Mouse (Mus musculus): Measurements from ENCODE around the gene Fam110a.

Fam110a gene

DNA sequence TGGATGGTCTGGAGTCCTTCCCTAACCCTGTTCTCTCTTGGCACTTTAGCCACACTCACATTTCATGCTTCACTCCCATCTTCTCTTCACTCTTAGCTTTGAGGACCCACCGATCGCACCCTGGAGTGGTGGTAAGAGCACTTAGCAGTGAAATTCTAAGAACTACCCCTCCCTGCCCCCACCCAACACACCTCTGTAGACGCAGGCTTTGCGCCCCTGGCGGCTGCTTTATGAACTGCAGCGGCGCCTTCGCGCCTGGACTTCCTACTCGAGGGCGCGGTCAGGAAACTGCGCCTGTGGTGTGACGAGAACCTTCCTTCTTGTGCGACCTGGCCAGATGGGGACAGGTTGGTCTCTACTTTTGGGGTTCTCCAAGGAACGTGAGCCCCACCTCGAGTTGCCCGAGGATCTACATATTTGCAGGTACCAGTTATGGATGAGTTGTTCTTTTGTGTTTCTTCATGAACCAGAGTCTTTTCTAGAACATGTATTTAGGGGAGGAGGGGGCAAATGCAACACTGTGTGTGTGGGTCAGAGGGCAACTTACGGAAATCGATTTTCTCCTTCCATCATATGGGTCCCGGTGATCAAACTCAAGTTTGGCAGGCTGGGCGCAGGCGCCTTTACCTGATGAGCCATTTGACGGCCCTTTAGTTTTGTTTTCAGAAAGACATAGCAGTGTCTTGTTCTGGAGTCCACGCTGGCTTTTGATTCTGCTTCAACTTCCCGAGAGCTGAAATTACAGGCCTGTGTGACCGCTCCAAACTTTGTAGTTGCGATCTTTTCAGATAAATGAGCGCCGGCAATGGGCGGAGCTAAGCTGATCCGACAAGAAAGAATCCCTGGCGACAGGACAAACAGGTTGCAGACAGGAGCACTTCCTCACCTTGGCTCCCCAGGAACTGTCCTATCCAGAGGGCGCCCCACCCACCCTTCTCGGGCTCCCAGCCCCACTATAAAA is 16.5 kb upstream of the Fam110a start, which contains the start of gene Slc52a3:
Gene Slc52a3 (plus strand): TSS at position 283 of the 961 bp plus-strand sequence.
- DNase-seq: peak; percentile 87

GRCm38 (mm10) chr2:151994350-151995122 is 14.5 kb upstream of the Fam110a start:
- DNase-seq: peak; percentile 86

GRCm38 (mm10) chr2:151991446-151991845 is 11.4 kb upstream of the Fam110a start:
- DNase-seq: no peak

DNA sequence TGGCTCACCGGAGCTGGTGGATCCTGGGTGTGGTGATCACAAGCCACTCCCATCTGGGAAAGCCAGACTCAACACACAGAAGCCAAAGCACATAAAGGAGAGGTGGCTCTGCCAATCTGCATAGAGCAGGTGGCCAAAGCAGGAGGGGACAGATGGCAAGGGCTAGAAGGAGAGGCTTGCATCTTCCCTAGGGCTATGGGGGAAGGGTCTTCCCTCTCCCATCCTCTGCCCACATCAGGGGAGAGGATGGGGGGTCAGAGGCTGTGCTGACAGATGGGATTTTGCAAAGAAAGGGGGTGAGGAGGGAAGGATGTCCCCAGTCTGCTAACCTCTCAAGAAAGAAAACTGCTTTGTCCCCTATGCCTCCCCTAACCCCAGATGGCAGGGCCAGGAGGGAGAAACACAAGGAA is 11.0 kb upstream of the Fam110a start:
- peak; percentile 41 for DNase-seq

GRCm38 (mm10) chr2:151988978-151989377 is 9.0 kb upstream of the Fam110a start:
- DNase-seq: no peak

- DNase-seq: no peak
These were observed 6.9 kb upstream of the Fam110a start for GRCm38 (mm10) chr2:151986958-151987357.

DNA sequence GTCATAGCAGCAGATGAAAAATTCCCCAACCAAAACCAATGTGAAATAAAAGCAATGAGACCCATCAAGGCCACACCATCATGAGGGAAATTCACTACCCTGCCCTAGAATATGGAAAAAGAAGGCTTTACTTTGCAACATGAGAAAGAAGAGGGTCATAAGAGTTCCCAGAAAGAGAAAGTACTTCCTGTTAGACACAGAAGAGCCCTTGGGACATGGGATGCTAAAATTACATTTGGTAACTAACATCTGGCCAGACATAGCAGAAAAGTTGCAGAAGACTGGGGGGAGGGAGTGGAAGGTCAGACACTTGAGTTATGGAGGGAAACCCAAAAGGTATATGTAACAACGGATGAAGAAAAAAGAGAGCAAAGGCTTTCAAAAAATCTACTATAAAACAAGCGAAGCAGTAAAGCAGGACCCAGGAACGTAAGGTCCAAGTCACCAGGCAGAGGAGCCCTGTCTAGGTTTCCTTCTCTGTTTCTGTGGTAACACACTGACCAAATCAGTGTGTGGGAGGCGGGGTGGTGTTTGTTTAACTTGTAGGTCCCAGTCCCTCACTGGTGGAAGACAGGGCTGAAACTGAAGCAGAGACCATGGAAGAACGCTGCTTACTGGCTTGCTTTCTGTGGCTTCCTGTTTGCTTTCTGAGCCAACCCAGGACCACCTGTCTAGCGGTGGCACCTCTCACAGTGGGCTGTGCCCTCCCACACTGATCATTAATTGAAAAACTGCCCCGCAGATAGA is 5.6 kb upstream of the Fam110a start:
- DNase-seq: no peak

- DNase-seq: no peak
These were observed 4.0 kb upstream of the Fam110a start for GRCm38 (mm10) chr2:151984019-151984418.

DNA sequence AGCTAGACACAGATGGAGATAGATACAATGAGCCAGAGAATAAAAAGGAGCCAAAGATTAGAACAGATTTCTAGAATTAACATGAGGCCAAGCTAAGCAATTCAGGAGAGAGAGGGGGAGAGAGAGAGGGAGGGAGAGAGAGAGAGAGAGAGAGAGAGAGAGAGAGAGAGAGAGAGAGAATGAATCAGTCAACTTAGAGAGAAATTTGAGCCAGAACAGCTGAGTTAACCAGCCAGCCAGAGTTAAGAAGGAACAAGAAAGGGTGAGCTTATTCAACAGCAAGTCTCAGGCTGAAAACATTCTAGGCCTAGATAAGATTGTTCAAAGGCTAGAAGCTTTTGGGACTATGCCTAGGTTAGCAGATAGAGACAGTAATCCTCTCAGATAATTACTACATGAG is 2.5 kb upstream of the Fam110a start:
- DNase-seq: no peak

- DNase-seq: no peak
These were observed 1.2 kb upstream of the Fam110a start for GRCm38 (mm10) chr2:151981268-151981667.

- no peak for DNase-seq
These were observed 305 bp upstream of the Fam110a start for GRCm38 (mm10) chr2:151980355-151980693.

DNA sequence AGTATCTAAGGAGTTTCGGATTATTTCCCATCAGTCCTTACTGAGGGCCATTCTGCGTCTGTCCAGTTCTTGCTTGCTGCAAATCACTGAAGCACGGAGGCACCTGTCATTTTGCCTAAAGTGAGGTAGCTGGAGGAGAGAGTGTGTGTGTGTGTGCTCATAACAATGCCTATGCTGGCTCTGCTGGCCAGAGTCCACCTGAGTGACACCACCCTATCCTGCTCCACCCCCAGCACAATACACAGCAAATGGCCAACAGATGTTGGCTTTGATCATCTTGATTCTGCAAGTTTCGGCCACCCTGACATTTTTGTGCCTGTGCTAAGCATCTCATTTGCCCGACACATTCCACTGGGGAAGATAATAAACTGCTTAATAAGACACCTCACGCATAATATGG is 1.5 kb downstream of the Fam110a start:
- DNase-seq: no peak

- DNase-seq: no peak
These were observed 2.2 kb downstream of the Fam110a start for GRCm38 (mm10) chr2:151977689-151978440.

DNA sequence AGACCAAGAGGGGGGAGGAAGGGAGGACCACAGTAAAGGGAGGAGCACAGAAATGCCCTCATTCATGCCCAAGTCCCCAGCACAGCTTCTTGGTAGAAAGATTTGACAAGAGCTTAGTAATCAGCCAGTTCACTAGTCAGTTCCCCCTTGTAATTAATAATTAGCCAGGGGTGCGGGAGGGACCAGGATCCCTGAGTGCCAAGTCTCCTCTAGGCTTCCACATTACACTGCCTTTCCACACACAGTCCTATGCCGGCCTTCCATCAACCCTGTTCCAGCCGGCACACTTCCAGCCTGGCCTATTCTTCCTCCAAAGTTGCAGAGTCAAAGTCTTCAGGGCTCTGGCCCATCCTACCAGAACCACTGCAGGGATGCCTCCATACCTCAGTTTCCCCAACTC is 4.0 kb downstream of the Fam110a start:
- DNase-seq: no peak

DNA sequence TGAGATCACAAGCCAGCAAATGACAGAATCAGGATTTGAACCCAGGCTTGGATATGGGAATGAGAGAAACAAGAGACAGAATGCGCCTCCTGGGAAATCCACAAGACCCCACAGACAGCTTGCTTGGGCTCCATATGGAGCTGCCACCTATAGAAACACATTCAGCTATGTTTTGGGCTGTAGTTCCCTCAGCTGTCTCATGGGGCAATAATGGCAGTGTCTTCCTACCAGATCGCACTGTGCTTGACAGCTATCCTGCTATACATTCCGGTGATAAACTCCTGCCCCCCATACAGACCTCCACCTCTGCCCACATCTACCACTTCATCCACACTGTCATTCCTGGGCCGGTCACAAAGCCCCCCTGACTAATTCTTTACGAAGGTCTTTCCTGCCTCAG is 4.7 kb downstream of the Fam110a start:
- DNase-seq: no peak

DNA sequence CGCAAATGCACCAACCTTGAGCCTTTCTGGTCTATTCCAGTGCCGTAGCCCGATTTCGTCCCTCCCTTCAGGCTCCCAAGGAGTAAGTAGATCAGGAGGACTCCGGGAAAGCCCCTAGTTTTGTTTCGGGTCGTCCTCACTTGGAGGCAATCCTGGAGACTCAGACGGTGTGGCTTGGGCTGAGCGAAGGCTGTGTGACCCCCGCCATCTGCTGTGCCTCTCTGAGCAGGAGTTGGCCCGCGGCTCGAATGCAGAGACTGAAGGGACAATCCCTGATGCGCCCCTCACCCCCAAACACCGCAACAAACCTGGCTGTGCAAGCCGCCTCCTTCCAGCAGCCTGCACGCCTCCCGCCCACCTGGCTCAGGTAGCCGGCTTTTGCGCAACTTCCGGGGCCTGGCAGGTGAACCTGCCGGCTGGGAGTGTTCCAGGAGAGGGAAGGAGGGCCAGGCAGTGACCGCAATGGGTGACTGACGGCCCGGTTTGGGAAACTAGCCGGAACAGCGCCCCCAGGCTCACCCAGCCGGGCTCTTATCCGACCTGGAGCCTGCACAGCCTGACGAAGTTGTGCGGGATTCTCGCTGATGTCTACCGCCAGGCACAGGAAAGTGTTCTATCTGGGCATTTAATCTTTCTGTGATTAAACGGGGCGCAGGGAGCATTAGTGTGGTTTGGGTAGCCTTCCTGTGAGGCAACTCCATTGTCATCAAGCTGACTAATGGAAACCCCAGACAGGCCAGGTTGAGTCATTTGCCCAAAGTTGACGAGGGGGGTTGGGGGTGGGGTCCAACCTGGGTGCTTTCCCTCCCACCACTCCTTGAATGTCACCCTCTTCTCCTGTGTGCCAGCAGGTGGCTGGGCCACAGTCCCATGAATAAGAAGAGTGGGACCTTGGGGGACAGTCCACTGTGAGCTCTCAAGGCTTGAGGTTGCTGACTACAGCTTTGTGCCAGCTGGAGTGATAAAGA is 6.1 kb downstream of the Fam110a start:
- DNase-seq: peak; percentile 56

GRCm38 (mm10) chr2:151972880-151973594 is 7.0 kb downstream of the Fam110a start:
- peak; percentile 88 for DNase-seq

DNA sequence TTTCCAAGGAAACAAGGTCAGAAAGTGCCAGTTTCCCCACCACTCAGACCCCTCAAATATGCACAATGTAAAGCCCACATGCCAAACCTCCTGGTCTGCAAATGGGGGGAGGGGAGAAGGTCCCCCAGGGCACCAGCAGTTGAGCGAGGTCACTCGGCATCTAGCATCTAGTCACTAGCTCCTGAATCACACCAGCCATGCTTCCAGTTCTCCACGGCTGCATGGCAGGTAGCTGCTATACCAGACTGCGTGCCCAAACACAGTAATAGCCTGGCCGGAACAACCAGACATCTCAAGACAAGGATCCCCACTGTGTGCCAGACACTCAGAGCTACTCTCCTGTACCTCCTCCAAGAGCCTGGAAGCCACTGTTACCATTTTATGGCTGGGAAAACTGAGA is 8.3 kb downstream of the Fam110a start:
- DNase-seq: no peak

- peak; percentile 95 for DNase-seq
These were observed 9.5 kb downstream of the Fam110a start for GRCm38 (mm10) chr2:151970191-151971172.

Measured in embryo, embryonic 11 days (tissue).